Mouse (Mus musculus) gastrocnemius, adult 8-10 months (tissue): ENCODE data around the gene Mettl1. TPM values are rescaled to one million over a fixed set of nuclear protein-coding genes. Genes with fewer than 3 reads are reported as not detected.
"Not testable (repeated sequence)": the region's sequence is repeated elsewhere in the genome, so short reads cannot be mapped to it uniquely, and the experiment has no call there.

Experiments
- DNase-seq, 2 experiments: peaks; one replicate each; pipeline ENCODE4 v3.0.0; 2022; ENCODE audit warnings: low spot score in 2 of 2
- total RNA-seq, 4 experiments: library from RNA; stranded (reverse); gene quantifications; 2 replicates each; pipeline ENCODE4 v1.2.4; 2022

The Mettl1 gene
- total RNA-seq, 4 experiments from 2014 or later: 8.6 to 12.4 (median 9.6) TPM

GRCm38 (mm10) chr10:127047954-127048353, 6.7 kb downstream of the Mettl1 start, which contains the start of gene Cyp27b1:
Gene Cyp27b1, plus strand, starts transcription at chr10:127048250.
- DNase-seq: no peak

- DNase-seq: no peak
Measured at GRCm38 (mm10) chr10:127048608-127049394, 7.6 kb downstream of the Mettl1 start.

- DNase-seq: no peak
Measured at GRCm38 (mm10) chr10:127049395-127050118, 8.3 kb downstream of the Mettl1 start.

GRCm38 (mm10) chr10:127050119-127050474, 8.9 kb downstream of the Mettl1 start:
- DNase-seq: no peak

GRCm38 (mm10) chr10:127054646-127055045, 13.4 kb downstream of the Mettl1 start:
- no peak for DNase-seq

- no peak for DNase-seq
Measured at GRCm38 (mm10) chr10:127055406-127055805, 14.2 kb downstream of the Mettl1 start.

- DNase-seq: no peak
Measured at GRCm38 (mm10) chr10:127056490-127056889, 15.3 kb downstream of the Mettl1 start.

- peak in 1 of 2 experiments; percentile 40 for DNase-seq
Measured at GRCm38 (mm10) chr10:127058161-127058560, 16.9 kb downstream of the Mettl1 start.

GRCm38 (mm10) chr10:127058708-127059107, 17.5 kb downstream of the Mettl1 start:
- no peak for DNase-seq

- no peak for DNase-seq
Measured at GRCm38 (mm10) chr10:127059174-127059967, 18.2 kb downstream of the Mettl1 start.

GRCm38 (mm10) chr10:127059968-127060916, 19.0 kb downstream of the Mettl1 start, which contains the start of gene March9:
Gene March9, minus strand, starts transcription at chr10:127060184.
- DNase-seq: no peak

GRCm38 (mm10) chr10:127061085-127061484, 19.9 kb downstream of the Mettl1 start:
- no peak for DNase-seq

GRCm38 (mm10) chr10:127061513-127061912, 20.3 kb downstream of the Mettl1 start:
- DNase-seq: no peak

GRCm38 (mm10) chr10:127062101-127062500, 20.9 kb downstream of the Mettl1 start:
- not testable (repeated sequence) for DNase-seq

- no peak for DNase-seq
Measured at GRCm38 (mm10) chr10:127062503-127062902, 21.3 kb downstream of the Mettl1 start.

GRCm38 (mm10) chr10:127063239-127063872, 22.1 kb downstream of the Mettl1 start, which contains the start of gene Cdk4:
Gene Cdk4, plus strand, starts transcription at chr10:127063534.
- peak; percentile 97 to 98 for DNase-seq

GRCm38 (mm10) chr10:127063913-127064870, 23.0 kb downstream of the Mettl1 start:
- DNase-seq: no peak

GRCm38 (mm10) chr10:127065981-127066380, 24.8 kb downstream of the Mettl1 start:
- no peak for DNase-seq

GRCm38 (mm10) chr10:127066519-127067018, 25.4 kb downstream of the Mettl1 start:
- no peak for DNase-seq
